Mouse (Mus musculus) heart, postnatal 4 days (tissue): ENCODE results near the gene Faap100. TPM values are rescaled to one million over a fixed set of nuclear protein-coding genes. Genes with fewer than 3 reads are reported as not detected.
"Not testable (repeated sequence)": the region's sequence is repeated elsewhere in the genome, so short reads cannot be mapped to it uniquely, and the experiment has no call there.

Experiments
- DNase-seq: peaks from one replicate; pipeline ENCODE4 v3.0.0; 2021
- total RNA-seq, 2 experiments: library from RNA; stranded (reverse); gene quantifications; 2 replicates each; pipeline ENCODE4 v1.2.3; 2021

The Faap100 gene
- total RNA-seq, 2 experiments from 2014 or later: 31.4 to 34.4 TPM

DNA sequence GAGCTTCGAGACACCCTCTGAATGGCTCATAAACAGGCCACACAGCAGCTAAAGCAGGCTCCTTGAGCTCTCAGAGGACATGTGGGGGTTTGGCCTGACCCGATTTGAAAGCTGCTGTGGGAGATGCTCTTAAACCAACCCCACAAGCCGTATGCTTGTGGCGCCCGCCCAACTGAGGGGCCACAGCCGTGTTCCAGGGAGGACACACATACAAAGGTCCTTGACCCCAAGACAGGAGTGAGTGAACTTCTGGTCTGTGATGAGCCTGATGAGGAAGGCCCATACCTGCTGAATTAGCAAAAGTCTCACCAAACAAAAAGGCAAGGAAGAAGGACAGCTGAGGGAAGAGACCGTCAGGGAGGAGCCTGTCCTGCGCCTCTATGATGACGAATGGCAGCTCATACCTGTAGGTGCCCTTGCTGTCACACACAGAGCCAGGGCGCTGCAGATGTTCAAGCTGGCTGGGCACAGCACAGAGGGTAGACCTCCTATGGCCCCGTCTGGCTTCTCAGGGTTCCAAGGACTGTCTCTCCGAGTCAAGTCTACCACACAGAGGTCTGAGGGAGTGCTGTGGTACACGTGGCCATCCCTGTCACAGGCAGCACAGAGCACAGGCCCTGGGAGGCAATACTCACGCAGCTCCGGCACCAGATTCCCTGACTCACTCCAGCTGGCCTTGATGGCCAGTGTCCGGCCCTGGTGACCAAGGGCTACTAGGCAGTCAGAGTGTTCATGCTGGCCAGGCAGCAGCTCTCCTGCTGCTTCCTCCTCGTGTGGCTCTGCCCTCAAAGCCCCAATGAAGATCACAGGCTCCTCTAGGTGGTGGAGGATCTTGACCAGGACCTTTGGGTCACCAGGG, 2.0 kb downstream of the Faap100 start:
- DNase-seq: no peak

DNA sequence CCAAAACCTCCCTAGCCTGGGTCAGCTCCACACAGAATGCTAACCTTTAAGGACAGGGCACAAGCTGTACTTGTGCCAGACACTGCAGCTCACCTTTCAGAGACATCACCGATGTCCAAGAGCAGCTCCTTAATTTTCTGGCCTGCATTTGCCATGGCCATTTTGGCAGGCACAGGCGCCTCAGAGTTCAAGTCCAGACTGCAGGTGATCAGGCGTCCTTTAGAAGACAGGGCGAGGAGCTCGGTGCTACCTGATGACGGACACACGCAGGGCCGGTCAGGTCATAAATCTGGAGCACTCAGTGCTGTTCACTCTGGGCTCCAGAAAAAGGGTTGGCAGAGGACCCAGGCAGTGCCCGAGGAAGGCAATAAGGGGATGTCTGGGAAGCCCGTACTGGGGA, 3.2 kb downstream of the Faap100 start:
- DNase-seq: no peak

DNA sequence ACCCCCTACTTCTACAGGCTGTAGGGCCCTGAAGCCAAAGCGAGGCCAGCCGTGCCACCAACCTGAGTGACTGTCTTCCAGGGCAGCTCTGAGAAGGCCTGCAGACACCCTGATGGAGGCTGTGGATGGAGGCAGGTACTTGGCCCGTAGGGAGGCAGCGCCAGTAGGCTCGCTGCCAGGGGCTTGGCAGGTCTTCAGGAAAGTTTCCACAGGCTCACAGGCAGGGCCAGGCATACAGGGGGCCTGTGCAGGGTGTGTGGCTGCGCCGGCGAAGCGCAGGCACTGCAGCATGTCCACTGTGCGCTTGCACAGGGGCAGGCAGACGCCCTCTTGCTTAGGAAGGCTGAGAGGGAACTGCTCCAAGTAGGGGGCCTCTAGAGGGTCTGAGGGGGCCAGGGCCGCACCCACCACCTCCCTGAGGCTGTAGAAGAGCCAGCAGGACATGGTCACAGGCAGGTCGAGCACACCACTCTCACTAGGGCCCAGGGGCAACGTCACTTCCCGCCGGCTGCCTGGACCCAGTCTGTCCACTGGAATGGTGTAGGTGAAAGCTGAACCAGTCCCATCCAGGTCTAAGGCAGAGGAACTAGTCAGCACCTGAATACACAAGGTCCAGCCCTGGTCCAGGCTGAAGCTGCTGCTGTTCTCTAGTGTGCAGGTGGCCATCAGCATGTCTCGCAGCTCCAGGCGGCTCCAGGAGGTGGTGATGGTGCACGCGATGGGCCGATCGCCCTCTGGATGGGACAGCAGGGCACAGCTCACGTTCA, 4.6 kb downstream of the Faap100 start:
- peak; percentile 93 for DNase-seq

DNA sequence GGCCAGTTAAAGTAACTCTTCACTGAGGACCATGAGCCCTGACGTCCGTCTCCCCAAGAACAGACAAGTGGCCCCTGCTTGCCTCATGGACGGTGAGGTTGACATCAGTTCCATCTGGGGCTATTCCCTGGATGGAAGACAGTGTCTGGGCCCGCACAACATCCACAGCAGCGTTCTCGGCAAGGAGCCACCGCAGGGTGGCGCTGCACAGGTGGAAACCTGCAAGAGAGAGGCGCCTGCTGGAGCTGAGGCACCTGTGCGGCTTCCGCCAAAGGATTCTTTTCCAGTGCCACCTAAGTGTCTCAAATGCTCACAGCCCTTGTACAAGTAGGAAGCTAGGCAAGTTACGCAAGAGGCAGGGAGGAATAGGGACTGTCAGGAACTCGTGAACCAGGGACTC, 5.5 kb downstream of the Faap100 start:
- no peak for DNase-seq

DNA sequence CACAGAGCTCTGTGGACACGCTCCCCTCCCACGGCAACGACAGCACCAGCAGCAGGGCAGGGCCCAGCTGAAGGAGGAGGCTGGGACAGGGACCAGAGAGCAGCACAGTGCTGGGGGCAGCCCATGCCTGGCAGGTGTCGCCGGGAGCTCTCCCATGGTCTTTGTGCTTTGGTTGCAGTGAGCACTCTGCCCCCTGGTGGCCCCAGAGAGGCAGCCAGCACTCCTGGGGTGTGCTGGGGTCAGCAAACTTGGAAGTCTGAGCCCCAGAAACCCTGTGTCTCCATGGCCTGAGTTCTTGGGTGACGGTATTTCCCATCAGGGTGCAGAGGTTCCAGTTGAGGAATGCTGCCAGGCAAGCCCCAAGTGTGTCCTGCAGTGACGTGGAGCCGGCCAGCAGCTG, 8.9 kb downstream of the Faap100 start:
- peak; percentile 82 for DNase-seq

DNA sequence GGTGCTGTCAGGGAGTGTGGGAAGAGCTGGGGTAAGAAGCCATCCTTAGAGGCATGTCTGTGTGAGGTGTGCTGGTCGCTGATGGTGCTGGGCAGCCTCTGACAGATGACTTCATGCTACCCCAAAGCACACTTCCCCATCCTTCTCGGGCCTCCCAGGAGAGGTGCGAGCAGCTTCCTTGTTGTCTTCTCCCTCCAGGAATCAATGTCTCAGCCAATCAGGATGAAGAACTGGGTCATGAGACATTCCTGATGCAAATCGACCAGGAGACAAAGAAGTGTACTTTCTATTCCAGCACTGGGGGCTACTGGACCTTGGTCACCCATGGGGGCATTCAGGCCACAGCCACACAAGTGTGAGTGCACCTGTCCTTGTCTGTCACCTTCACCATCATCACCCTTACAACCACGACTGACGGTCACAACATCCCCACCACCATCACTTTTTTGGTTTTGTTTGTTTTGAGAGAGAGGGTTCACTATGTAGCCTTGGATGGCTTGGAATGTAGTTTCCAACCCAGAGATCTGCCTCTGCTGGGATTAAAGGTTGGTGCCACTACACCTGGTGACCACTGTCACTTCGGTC, 12.0 kb downstream of the Faap100 start:
- no peak for DNase-seq

DNA sequence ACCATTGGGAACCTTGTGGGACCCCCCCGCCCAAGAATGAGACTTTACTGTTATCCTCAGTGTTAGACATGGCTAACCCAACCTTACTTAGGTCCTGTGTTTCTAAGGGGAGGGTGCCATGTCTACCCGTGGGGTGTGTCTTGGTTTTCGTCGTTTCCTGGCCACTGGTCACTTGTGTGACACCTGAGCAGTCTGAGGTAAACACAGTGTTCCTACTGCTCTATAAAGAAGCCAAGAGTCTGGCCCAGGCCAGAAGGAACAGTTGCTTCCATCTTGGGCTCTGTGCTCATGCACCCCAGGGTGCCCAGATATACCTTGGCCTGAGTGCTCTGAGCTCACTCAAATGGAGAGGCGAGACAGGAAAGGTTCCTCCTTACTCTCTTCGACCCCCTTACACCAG, 15.7 kb downstream of the Faap100 start:
- no peak for DNase-seq

DNA sequence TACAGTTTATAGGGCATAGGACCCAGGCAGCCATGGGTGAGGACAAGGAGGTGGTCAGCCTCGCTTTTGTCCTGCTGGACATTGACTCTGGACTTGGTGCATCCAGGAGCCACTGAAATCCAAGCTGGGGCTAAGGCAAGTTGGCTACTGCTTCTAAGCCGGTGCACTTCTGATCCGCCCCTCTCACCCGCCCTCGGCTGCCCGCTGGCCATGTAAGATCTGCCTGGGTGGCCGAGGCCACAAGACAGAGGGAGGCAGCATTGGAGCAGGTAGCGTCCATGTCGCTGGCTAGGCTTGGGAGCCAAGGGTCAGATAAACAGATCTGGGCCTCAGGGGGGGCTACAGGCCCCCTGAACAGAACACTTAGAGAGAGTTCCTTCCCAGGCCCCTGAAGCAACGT, 17.3 kb downstream of the Faap100 start, which contains the start of gene Fscn2:
Gene Fscn2 (plus strand): TSS at position 240 of the 400 bp plus-strand sequence.
- no peak for DNase-seq

DNA sequence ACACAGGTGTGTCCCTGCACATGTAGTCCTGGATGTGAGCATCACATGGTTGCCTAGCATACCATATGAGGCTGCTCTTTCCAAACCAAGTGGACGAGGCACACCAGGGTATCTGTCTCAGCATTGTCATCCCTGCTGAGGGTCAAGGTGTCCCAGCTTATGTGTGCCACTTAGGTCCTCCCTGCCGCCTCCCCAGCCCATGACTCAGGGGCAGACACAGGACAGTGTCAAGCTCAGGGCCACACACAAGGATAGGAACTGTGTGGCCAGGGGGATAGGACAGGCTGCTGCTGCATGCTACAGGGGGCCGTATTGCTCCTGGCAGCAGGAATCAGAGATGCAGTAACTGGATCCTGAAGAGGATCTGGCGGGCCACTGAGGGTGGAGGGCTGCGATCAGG, 17.8 kb downstream of the Faap100 start:
- DNase-seq: no peak

DNA sequence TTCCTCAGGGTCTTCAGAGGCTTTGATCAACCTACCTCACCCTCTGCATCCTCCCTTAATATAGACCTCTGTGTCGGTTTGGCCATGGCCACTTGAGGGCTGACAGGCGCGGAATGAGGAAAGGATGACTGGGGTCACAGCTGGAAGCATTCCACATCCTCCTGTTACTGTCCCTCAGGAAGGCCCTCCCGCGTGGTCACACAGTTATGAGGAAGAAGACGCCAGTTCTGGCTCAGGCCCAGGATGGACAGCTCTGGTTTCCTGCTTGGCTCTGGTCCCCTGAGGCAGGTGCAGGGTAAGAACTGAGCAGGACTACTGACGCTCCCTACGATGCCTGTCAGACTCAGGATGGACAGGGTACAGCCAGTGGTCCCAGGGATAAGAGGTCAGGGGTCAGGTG, 18.5 kb downstream of the Faap100 start:
- peak; percentile 74 for DNase-seq

DNA sequence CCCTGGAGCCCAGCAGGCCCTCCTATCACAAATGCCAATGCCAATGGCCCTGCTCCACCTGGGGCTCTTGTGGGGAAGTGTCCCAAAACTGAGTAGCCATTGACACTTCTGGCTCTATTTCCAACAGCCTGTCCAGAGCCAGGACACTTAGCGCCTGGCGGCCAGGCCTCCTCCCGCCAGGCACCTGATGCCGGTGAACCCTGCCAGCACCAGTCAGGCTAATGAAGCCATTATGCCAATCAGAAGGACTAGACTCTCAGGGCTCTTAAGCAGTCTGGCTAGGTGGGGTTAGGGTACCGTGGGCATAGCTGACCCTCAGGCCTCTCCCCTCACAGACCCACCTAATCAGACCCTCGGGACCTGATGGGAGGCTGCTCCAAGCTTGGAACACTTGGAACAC, 19.2 kb downstream of the Faap100 start:
- DNase-seq: peak; percentile 56

DNA sequence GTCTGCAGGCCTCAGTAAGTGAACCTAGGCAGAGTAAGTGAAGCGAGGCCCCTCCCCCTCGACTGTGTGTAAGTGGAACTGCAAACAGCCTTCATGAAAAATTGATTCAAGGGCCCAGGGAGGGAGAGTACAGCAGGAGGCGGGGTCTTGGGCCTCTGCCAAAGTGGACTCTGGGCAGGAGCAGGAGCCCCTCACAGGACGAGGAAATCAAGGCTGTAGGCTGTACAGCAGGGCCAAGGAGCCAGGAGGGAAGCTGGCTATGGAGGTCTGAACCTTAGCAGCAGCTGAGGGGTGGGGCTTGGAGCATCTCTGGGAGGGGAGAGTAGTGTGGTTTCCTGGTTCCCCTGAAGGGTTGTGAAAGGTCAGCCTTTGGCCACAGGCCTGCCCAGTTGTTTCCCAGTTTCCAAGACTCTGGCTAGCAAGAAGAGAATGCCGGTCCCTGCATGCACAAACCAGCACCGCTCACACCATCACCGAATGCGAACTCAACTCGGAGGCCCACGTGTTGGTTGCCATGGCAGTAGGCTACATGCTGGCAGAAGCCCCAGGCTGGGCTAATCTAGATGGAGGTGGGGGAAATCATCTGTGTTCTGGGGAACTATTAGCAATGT, 20.7 kb downstream of the Faap100 start:
- DNase-seq: peak; percentile 80

DNA sequence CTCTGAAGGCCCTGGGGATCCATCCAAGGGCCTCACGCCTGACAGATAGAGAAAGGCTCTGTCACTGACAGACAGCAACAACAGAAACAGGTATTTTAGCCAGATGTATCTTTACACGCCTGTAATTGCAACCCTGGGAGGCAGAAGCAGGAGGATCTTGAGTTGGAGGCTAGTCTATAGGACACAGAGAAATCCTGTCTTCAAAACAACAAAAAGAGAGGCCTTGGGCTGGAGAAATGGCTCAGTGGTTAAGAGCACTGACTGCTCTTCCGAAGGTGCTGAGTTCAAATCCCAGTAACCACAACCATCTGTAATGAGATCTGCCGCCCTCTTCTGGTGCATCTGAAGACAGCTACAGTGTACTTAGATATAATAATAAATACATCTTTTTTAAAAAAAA, 21.7 kb downstream of the Faap100 start:
- no peak for DNase-seq

DNA sequence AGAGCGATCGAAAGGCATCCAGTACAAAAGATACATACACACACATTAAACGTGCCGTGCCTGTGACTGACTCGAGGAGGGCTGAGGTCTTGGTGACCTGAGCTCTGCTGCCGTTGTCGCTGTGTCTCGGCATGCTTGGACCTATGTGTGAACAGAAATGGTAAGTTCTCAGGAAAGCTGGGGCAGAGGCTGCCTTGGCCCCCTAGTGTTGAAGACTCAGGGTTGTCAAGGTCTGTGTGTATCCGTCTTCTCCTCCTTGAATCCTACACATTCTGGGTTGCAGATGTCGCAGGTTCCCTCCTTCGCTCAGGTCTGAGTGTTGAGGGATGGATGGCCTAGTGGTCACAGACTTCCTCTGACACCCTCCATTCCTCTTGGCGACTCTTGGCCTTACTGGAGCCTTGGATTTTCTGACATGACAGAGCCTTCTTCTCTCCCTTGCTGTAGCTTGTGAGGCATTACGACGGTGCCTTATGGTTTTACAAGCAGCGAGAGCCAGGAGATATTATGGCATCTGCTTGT, 22.2 kb downstream of the Faap100 start:
- no peak for DNase-seq

DNA sequence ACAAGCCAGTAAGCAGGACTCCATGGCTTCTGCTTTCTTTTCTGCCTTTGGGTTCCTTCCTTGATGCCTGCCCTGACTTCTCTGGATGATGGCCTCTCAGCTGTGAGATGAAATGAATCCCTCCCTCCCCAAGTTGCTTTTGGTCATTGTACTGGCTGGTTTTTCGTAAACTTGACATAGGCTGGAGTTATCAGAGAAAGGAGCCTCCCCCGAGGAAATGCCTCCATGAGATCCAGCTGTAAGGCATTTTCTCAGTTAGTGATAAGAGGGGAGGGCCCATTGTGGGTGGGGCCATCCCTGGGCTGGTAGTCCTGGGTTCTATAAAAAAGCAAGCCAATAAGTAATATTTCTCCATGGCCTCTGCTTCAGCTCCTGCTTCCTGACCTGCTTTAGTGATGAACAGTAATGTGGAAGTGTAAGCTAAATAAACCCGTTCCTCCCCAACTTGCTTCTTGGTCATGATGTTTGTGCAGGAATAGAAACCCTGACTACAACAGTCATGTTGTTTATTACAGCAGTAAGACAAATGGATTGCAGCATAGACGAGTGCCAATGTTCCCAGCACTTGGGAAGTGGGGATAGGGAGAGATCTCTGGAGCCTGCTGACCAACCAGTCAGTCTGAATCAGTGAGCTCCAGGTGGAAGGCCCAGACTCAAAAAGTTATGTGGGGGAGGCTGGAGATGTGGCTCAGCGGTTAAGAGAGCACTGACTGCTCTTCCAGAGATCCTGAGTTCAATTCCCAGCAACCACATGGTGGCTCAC, 23.1 kb downstream of the Faap100 start:
- no peak for DNase-seq

DNA sequence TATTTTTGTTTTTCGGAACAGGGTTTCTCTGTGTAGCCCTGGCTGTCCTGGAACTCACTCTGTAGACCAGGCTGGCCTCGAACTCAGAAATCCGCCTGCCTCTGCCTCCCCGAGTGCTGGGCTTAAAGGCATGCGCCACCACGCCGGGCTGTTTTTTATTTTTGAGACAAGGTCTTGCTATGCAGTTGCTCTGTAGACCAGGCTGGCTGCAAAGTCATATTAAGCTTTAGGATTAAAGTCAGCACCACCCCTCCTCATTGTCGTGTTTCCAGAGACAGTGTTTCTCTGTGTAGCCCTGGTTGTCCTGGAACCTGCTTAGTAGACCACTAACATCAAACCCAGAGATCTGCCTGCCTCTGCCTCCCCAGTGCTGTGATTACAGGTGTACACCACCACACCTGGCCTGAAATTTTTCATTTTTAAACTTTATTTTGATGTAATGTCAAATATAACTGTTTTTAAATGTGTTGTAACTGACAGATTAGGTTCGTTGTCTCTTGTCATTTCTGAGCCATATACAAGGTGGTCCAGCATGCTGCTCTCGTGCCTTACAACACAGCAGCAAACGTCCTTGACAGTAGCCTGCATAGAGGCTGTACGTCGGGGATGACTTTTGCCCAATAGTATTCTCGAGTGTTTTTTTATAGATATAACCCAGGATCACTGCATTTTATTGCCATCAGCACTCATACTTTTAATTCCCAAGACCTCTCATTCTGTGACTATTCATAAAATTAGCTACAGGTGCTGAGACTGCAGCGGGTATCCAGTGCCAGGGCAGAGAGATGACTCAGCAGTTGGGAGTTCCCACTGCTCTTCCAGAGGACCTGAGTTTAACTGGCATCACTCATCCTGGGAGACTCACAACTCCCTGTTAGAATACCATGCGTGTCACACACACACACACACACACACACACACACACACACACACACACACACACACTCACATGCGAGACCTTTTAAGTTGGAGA, 24.0 kb downstream of the Faap100 start:
- no peak for DNase-seq

DNA sequence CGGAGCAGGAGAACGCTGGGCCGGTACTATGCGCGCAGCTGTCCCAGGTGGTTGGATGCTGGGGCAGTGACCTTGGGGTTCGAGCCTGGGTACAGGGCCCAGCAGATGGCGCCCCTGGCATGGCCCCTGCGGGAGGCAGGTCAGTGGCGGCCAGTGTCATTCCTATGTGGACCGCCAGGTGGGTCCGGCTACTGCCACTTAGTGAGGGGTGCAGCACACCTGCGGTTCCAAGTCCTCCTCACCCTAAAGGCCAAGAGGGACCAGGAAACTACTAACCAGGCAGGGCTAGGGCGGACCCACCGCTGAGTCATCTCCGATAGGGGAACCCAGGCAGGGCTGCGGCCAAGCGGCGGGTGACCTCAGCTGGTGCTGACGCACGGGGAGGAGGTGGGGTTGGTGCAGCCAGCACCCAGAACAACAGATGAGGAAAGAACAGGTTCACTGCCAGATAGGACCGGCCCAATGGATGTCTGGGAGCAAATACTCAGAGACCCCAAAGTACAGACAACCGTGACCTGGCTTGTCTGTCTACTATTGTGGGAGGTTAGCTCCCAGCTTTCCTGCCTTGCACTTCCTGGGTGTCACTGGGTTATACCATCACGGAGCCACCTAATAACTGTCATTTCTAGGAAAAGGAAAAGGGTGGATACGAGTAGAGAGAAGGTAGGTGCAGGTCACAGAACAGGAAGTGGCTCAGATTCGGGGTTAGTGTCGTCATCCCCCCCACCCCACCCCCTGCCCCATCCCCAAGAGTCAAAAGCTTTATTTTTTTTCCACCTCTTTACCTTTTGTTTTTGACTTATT, 24.9 kb downstream of the Faap100 start:
- DNase-seq: peak; percentile 93

DNA sequence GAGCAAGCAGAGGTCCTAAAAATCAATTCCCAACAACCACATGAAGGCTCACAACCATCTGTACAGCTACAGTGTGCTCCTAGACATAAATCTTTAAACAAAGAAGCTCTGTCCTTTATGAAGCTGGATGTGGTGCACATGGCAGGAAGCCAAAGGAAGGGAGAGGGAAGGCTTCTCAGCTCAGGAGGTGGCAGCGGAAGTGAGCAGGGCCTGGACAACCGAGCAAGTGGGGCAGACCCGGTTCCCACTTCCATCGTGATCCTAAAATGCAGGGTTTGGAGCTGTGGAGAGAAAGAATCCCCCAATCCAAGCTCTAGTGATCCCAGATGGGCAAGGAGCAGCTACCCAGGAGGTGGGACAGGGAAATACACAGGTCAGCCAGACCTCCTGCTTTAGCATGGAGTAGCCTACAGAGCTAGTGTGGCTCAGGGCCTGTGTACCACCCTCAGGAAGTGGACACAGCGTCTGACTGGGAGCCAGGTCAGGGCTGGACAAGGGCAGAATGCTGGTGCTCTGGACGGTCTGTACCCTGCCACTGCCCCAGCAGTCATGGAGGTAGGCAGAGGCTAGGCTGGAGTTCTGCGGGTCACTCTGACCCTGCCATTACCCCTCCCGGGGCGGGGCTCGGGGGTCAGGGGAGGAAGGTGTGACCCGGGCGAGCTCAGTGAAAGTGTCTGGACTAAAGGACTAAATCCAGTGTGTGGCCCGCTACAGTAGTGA, 25.8 kb downstream of the Faap100 start:
- DNase-seq: peak; percentile 64

DNA sequence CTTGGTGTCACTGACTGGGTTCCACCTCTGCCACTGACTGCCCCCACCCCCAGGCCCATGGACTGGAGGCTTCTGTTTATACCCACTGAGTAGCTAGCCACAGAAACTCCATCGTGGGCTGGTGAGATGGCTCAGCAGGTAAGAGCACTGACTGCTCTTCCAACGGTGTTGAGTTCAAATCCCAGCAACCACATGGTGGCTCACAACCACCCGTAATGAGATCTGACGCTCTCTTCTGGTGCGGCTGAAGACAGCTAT, 26.5 kb downstream of the Faap100 start:
- not testable (repeated sequence) for DNase-seq
